Mouse (Mus musculus): Measurements from ENCODE around the gene Olfr893. TPM values are rescaled to one million over a fixed set of nuclear protein-coding genes. Genes with fewer than 3 reads are reported as not detected.
"Not testable (repeated sequence)": the region's sequence is repeated elsewhere in the genome, so short reads cannot be mapped to it uniquely, and the experiment has no call there.

The Olfr893 gene
- not detected for total RNA-seq (2021)
- long read RNA-seq, experiment 1, result 0 reads
- long read RNA-seq, experiment 2, result 0 reads

DNA sequence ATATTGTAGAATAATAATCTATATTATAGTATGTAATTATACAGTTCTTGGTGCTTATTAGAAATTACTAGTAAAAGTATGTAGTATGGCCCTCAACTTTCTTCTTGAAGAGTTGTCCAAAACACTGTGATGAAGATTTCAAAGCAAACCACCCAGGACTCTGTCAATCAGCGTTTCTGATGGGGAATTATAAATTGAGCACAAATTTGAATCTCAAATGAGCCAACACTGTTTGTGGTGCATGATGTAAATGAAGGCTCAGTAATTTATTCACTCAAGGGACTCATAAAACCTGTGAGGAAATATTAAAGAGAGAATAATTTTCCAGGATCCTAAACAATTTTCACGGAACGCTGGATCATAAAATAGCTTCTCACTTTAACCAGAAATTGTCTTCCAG lies at the start of gene Olfr893:
Gene Olfr893, plus strand, starts transcription at position 301 of the 400 bp plus-strand sequence.
- intact Hi-C loops (cut with DNase I), result no loop called here
- no peak for DNase-seq

DNA sequence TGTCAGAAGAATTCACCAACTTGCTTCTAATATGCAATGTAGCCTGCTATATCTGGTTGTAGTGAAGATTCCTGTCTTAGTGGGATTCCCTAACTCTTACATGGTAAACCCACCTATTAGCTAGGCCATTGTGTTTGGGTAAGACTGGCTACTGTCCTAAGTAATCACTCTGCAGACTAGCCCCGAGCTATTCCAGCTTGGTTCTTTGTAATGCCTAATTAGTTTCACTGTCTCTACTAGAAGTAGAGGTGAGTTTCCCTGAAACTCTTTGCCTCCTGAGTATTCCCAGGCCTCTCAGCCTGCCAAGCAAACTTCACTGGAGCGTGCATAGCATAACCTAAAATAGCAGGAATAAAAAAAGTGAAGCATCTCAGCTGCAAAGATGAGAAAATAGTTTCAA lies 39.8 kb upstream of the Olfr893 start:
- DNase-seq; intact Hi-C loops (cut with DNase I): not testable (repeated sequence)

GRCm38 (mm10) chr9:38180721-38181120 lies 27.4 kb upstream of the Olfr893 start, which contains the start of gene Olfr891:
TSS of gene Olfr891 (minus strand) at chr9:38180821.
- intact Hi-C loops (cut with DNase I), result no loop called here
- DNase-seq, result no peak

- intact Hi-C loops (cut with DNase I), result no loop called here
- no peak for DNase-seq
Measured at GRCm38 (mm10) chr9:38217755-38218154, 9.6 kb downstream of the Olfr893 start, which contains the start of gene Olfr894. TSS of gene Olfr894 (plus strand) at chr9:38218055.

- intact Hi-C loops (cut with DNase I), result no loop called here
- DNase-seq, result no peak
Measured at GRCm38 (mm10) chr9:38252474-38252873, 44.3 kb downstream of the Olfr893 start, which contains the start of gene Olfr143. TSS of gene Olfr143 (plus strand) at chr9:38252774.

Other genes with a start within 250 kb of the Olfr893 start
- not detected for gene Olfr881, start 216.5 kb upstream of the Olfr893 start, total RNA-seq (2021)
- not detected for gene Olfr883, start 182.6 kb upstream of the Olfr893 start, total RNA-seq (2021)
- gene Olfr884, start 161.8 kb upstream of the Olfr893 start, total RNA-seq (2021), result not detected
- gene Olfr885, start 147.0 kb upstream of the Olfr893 start, total RNA-seq (2021), result not detected
- gene Olfr887, start 124.3 kb upstream of the Olfr893 start, total RNA-seq (2021), result not detected
- not detected for gene Olfr888, start 100.2 kb upstream of the Olfr893 start, total RNA-seq (2021)
- not detected for gene Olfr889, start 93.2 kb upstream of the Olfr893 start, total RNA-seq (2021)
- gene Olfr890, start 65.8 kb upstream of the Olfr893 start, total RNA-seq (2021), result not detected
- not detected for gene Olfr891, start 27.5 kb upstream of the Olfr893 start, total RNA-seq (2021)
- gene Olfr894, start 9.7 kb downstream of the Olfr893 start, total RNA-seq (2021), result not detected
- gene Olfr143, start 44.4 kb downstream of the Olfr893 start, total RNA-seq (2021), result not detected
- not detected for gene Olfr895, start 59.5 kb downstream of the Olfr893 start, total RNA-seq (2021)
- gene Olfr896-ps1, start 82.7 kb downstream of the Olfr893 start, total RNA-seq (2021), result not detected
- not detected for gene Olfr25, start 120.7 kb downstream of the Olfr893 start, total RNA-seq (2021)
- gene Olfr898, start 140.0 kb downstream of the Olfr893 start, total RNA-seq (2021), result not detected
- gene Olfr250, start 158.5 kb downstream of the Olfr893 start, total RNA-seq (2021), result not detected
- not detected for gene Olfr251, start 168.7 kb downstream of the Olfr893 start, total RNA-seq (2021)
- not detected for gene Olfr147, start 193.3 kb downstream of the Olfr893 start, total RNA-seq (2021)
- gene Olfr901, start 221.1 kb downstream of the Olfr893 start, total RNA-seq (2021), result not detected
- not detected for gene Olfr902, start 239.3 kb downstream of the Olfr893 start, total RNA-seq (2021)

Data from gastrocnemius, postnatal 36 days (tissue).